Mouse (Mus musculus): ENCODE results near the gene Olfr1443.

GRCm38 (mm10) chr19:12671051-12671450, 6.9 kb upstream of the Olfr1443 start:
- TF ChIP-seq CTCF (IDR thresholded peaks at IDR 0.05; ENCODE audit: low read depth) (no peak), EP300 (IDR thresholded peaks at IDR 0.05; ENCODE audit: low read depth) (no peak)

Measured in liver, embryonic 14.5 days (tissue).